14 mouse cellular contexts compared by ENCODE assay signal in the genomic region with DNA sequence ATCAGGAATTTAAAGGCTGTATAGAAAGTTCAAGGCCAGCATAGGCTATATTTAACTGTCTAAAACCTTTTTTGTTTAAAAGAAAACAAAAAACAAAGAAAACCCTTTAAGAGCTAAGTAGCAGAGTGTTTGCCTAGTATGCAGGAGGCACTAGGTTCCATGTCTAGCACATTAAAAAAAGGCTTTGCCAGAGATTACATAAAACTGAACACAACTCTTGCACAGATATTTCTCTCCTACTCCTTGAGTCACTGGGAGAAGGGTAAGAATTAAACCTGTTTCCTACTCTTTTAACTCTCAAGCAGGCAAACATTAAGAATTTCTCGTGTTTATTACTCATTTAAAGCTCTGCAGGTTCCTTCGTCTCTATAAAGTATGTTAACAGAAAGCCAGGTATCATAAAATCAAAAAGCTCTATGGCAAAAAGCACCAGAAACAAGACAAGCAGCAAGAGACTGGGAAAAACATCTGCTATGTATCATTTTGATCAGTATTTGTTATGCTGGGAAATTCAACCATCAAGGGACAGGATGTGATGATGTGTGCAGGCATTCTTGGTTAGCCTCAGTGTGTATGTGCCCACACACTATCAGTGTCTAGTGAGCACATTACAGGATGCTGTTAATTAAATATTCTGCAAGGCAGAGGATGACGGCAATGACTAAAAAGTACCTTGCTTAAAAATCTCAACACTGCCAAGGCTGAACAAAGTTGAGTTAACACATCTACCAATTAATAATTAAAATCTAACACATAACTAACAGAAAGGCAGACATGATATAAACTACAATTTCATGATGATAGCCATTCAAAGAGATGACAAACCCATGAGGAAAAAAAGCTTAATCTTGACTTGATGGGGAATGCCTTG. TPM values are rescaled to one million over a fixed set of nuclear protein-coding genes. Genes with fewer than 3 reads are reported as not detected.
DNase-seq lines count a peak whose midpoint lies in the region; ATAC-seq and TF ChIP-seq lines count a peak whose summit lies in the region.
"Had no signal": no experiment of that assay in that cellular context is flagged by ENCODE, and none has a peak within 500 bp of the region (broad histone marks: within the 10 kb centered on the region; RNA-seq: fewer than 3 reads in every experiment).

No protein-coding gene starts in this region.

- ATAC-seq in midbrain, postnatal 0 days (ENCODE audit: low FRiP score), result no peak
- ATAC-seq: forebrain, embryonic 15.5 days had no signal

- 79% methylated on average over 3 of the region's 3 CpGs for WGBS in midbrain, postnatal 0 days

- H3K9ac ChIP-seq in midbrain, postnatal 0 days (replicated peaks; ENCODE audit: low read length, poor library complexity, severe bottlenecking), result no peak overlapping the region
- H3K9ac ChIP-seq: forebrain, embryonic 15.5 days; hindbrain, embryonic 15.5 days had no signal

- H3K27ac ChIP-seq in midbrain, postnatal 0 days (ENCODE audit: low read depth, low read length), result no peak overlapping the region
- H3K27ac ChIP-seq: forebrain, embryonic 15.5 days; hindbrain, embryonic 15.5 days had no signal

- H3K4me3 ChIP-seq in midbrain, postnatal 0 days (ENCODE audit: low read depth, low read length), result no peak overlapping the region
- H3K4me3 ChIP-seq: forebrain, embryonic 15.5 days; hindbrain, embryonic 15.5 days had no signal

- H3K27me3 ChIP-seq in midbrain, postnatal 0 days (ENCODE audit: insufficient read depth, low read length), result no peaks in the 10 kb centered on the region
- H3K27me3 ChIP-seq: forebrain, embryonic 15.5 days; hindbrain, embryonic 15.5 days had no signal

- H3K4me1 ChIP-seq in midbrain, postnatal 0 days (ENCODE audit: insufficient read depth, low read length), result no peaks in the 10 kb centered on the region

- no peak for TF ChIP-seq CTCF in midbrain, postnatal 0 days (IDR thresholded peaks at IDR 0.05)

- no peaks in the 10 kb centered on the region for H3K9me3 ChIP-seq in midbrain, postnatal 0 days (ENCODE audit: low read length)
- H3K9me3 ChIP-seq: forebrain, embryonic 15.5 days; hindbrain, embryonic 15.5 days had no signal

- H3K36me3 ChIP-seq in midbrain, postnatal 0 days (ENCODE audit: insufficient read depth, low read length), result peaks cover 17% of the 10 kb centered on the region

- no peak overlapping the region for H3K4me2 ChIP-seq in midbrain, postnatal 0 days (ENCODE audit: low read depth, low read length, poor library complexity, severe bottlenecking)
- H3K4me2 ChIP-seq: forebrain, embryonic 15.5 days; hindbrain, embryonic 15.5 days had no signal

- DNase-seq in kidney, adult 9 months, result peak; percentile 54
- no peak for DNase-seq in kidney, adult 8-10 months
- peak; percentile 23 for DNase-seq in thymus, postnatal 0 days (ENCODE audit: low spot score)
- DNase-seq in thymus, postnatal 10 days (ENCODE audit: low spot score in 2 of 2), result no peak
- DNase-seq in brain, adult 2 months (ENCODE audit: low read depth, low spot score), result peak; percentile 57
- DNase-seq in urinary bladder, postnatal 25 days (ENCODE audit: low spot score), result no peak
- no peak for DNase-seq in midbrain, postnatal 0 days (ENCODE audit: low spot score)
- DNase-seq in heart, adult 9 months (ENCODE audit: low spot score in 2 of 2), result no peak
- DNase-seq: adrenal gland, postnatal 10 days; cerebellum, adult 11-12 months; lung, postnatal 14 days; thymus, adult 2 months had no signal

RNA-seq across cellular contexts. Expression of a gene that starts 11.5 kb away (rescaled TPM):
- 811 and 840 TPM in 2 replicates for polyA plus RNA-seq in thymus, postnatal 0 days (2015; fragmentation: Nextera tagmentation; extraction: Ambion mirVana)
- 4.9 and 13.0 TPM in 2 replicates for total RNA-seq in midbrain, postnatal 0 days (2014; rRNA removed)
- 14.7 and 16.3 TPM in 2 replicates for polyA plus RNA-seq in midbrain, postnatal 0 days (2015; fragmentation: Nextera tagmentation; extraction: Ambion mirVana)

RNA-seq across cellular contexts. Expression of a gene that starts 11.7 kb away (rescaled TPM):
- polyA plus RNA-seq in thymus, postnatal 0 days (2015; fragmentation: Nextera tagmentation; extraction: Ambion mirVana), result 209 and 236 TPM in 2 replicates
- total RNA-seq in midbrain, postnatal 0 days (2014; rRNA removed), result 70.6 and 73.3 TPM in 2 replicates
- polyA plus RNA-seq in midbrain, postnatal 0 days (2015; fragmentation: Nextera tagmentation; extraction: Ambion mirVana), result 50.0 and 54.3 TPM in 2 replicates

RNA-seq across cellular contexts. Expression of a gene that starts 37.8 kb away (rescaled TPM):
- 49.3 and 50.6 TPM in 2 replicates for polyA plus RNA-seq in thymus, postnatal 0 days (2015; fragmentation: Nextera tagmentation; extraction: Ambion mirVana)
- total RNA-seq in midbrain, postnatal 0 days (2014; rRNA removed), result 58.0 and 58.5 TPM in 2 replicates
- 50.5 and 52.7 TPM in 2 replicates for polyA plus RNA-seq in midbrain, postnatal 0 days (2015; fragmentation: Nextera tagmentation; extraction: Ambion mirVana)

RNA-seq across cellular contexts. Expression of a gene that starts 54.4 kb away (rescaled TPM):
- polyA plus RNA-seq in thymus, postnatal 0 days (2015; fragmentation: Nextera tagmentation; extraction: Ambion mirVana), result 8.5 and 8.7 TPM in 2 replicates
- total RNA-seq in midbrain, postnatal 0 days (2014; rRNA removed), result 78.5 and 91.4 TPM in 2 replicates
- polyA plus RNA-seq in midbrain, postnatal 0 days (2015; fragmentation: Nextera tagmentation; extraction: Ambion mirVana), result 250 and 259 TPM in 2 replicates

Comparison
In these comparisons a context has a peak if more than half of its experiments do, and no peak if none do; other contexts are left out.
1. DNase-seq: peak in kidney, adult 9 months (single experiment), thymus, postnatal 0 days (single experiment) and brain, adult 2 months (single experiment); none in kidney, adult 8-10 months (0 of 2), thymus, postnatal 10 days (0 of 2), urinary bladder, postnatal 25 days (single experiment), midbrain, postnatal 0 days (single experiment) and heart, adult 9 months (0 of 2).
2. RNA of a gene that starts 11.5 kb away (polyA plus RNA-seq): 811 to 840 TPM in thymus, postnatal 0 days; 14.7 to 16.3 TPM in midbrain, postnatal 0 days; every median in the first group is over 10 times any median in the second.